Mouse (Mus musculus) stomach, embryonic 15.5 days (tissue): Measurements from ENCODE around the gene Pcsk6. TPM values are rescaled to one million over a fixed set of nuclear protein-coding genes. Genes with fewer than 3 reads are reported as not detected.

Experiments used
- ATAC-seq: fragments of 200-750 bp; cut with Nextera tagmentation; 2 replicates; pipeline ENCODE4 v1.8.0; 2017; ENCODE audit warnings: low read depth, moderate number of reproducible peaks, moderate TSS enrichment; ENCODE audit not compliant: insufficient read depth, low FRiP score
- H3K27ac ChIP-seq: fragments of 300-500 bp; sonication (generic); 2 replicates; pipeline ENCODE4 v1.5.1; 2015; ENCODE audit warnings: mild to moderate bottlenecking, inconsistent platforms
- H3K27me3 ChIP-seq: fragments of 300-500 bp; sonication (generic); replicated peaks from 2 replicates; pipeline ENCODE4 v1.6.1; 2015; ENCODE audit warnings: inconsistent platforms
- H3K36me3 ChIP-seq: fragments of 300-500 bp; sonication (generic); 2 replicates; pipeline ENCODE4 v1.6.1; 2015; ENCODE audit warnings: inconsistent platforms
- H3K4me1 ChIP-seq: fragments of 300-500 bp; sonication (generic); 2 replicates; pipeline ENCODE4 v1.6.1; 2015; ENCODE audit warnings: inconsistent platforms
- H3K4me2 ChIP-seq: fragments of 300-500 bp; sonication (generic); 2 replicates; pipeline ENCODE4 v1.6.1; 2015; ENCODE audit warnings: mild to moderate bottlenecking, inconsistent platforms
- H3K4me3 ChIP-seq: fragments of 300-500 bp; sonication (generic); replicated peaks from 2 replicates; pipeline ENCODE4 v1.5.1; 2015; ENCODE audit warnings: inconsistent platforms
- H3K9ac ChIP-seq: fragments of 300-500 bp; sonication (generic); 2 replicates; pipeline ENCODE4 v1.6.1; 2015; ENCODE audit warnings: inconsistent platforms
- H3K9me3 ChIP-seq: fragments of 300-500 bp; sonication (generic); 2 replicates; pipeline ENCODE4 v1.6.1; 2016; ENCODE audit warnings: inconsistent platforms
- WGBS: fragments of 180-500 bp; shearing (Covaris S2); methylation state at CpG from one replicate; pipeline ENCODE4 v1.1.7; 2015; 5-methylcytosine and 5-hydroxymethylcytosine counted together
- polyA plus RNA-seq: library from polyadenylated mRNA; unstranded; fragments of >200 nt; fragmentation: Nextera tagmentation; extraction: Ambion mirVana; gene quantifications from 2 replicates; pipeline ENCODE4 v1.2.1, GENCODE M21; 2015

Pcsk6 gene
- polyA plus RNA-seq, 1 experiment from 2014 or later = 4.8 TPM

DNA sequence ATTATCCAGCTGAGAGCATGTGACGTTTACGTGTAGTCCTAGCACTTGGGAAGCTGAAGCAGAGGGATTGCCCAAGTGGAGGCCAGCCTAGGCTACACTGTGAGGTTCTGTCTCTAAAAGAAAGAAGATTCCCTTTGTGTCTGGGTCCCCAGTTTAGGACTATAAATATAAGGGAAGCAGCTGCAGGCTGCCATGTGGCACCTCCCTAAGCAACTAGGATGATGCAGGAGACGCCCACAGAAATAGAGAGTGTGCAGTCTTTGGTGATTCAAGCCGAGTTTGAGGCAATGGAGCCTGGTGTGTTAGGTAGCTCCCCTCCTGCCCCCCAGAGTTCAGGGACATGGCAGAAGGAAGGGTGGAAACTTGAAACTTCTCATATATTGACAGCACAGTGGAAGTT lies 226.1 kb downstream of the Pcsk6 start:
- no peak for ATAC-seq
- H3K27ac ChIP-seq = no peak overlapping the region
- no peak overlapping the region for H3K4me2 ChIP-seq
- H3K9ac ChIP-seq = no peak overlapping the region
- 83% methylated on average over 4 of the region's 4 CpGs for WGBS
- no peaks in the 10 kb centered on the region for H3K9me3 ChIP-seq
- no peaks in the 10 kb centered on the region for H3K4me1 ChIP-seq
- peaks cover 62% of the 10 kb centered on the region for H3K36me3 ChIP-seq
- no peaks in the 10 kb centered on the region for H3K27me3 ChIP-seq
- no peak overlapping the region for H3K4me3 ChIP-seq

- Histone ChIP-seq H3K4me3 (no peak overlapping the region), H3K9ac (no peak overlapping the region), H3K36me3 (peaks cover 60% of the 10 kb centered on the region), H3K4me2 (no peak overlapping the region), H3K27me3 (no peaks in the 10 kb centered on the region), H3K27ac (no peak overlapping the region), H3K4me1 (no peaks in the 10 kb centered on the region), H3K9me3 (no peaks in the 10 kb centered on the region)
- ATAC-seq = no peak
- 91% methylated on average over 2 of the region's 2 CpGs for WGBS
Observed at GRCm38 (mm10) chr7:66088077-66088476, 226.5 kb downstream of the Pcsk6 start.

GRCm38 (mm10) chr7:66090676-66091190 lies 229.2 kb downstream of the Pcsk6 start:
- no peak overlapping the region for H3K9ac ChIP-seq
- H3K9me3 ChIP-seq = no peaks in the 10 kb centered on the region
- H3K36me3 ChIP-seq = peaks cover 49% of the 10 kb centered on the region
- WGBS = 84% methylated on average over 11 of the region's 11 CpGs
- H3K4me2 ChIP-seq = no peak overlapping the region
- ATAC-seq = no peak
- H3K27me3 ChIP-seq = no peaks in the 10 kb centered on the region
- H3K4me1 ChIP-seq = no peaks in the 10 kb centered on the region
- H3K4me3 ChIP-seq = no peak overlapping the region
- no peak overlapping the region for H3K27ac ChIP-seq

GRCm38 (mm10) chr7:66091553-66091952 lies 230.0 kb downstream of the Pcsk6 start:
- H3K27ac ChIP-seq = no peak overlapping the region
- no peaks in the 10 kb centered on the region for H3K9me3 ChIP-seq
- H3K4me3 ChIP-seq = no peak overlapping the region
- peaks cover 44% of the 10 kb centered on the region for H3K36me3 ChIP-seq
- no peaks in the 10 kb centered on the region for H3K4me1 ChIP-seq
- H3K27me3 ChIP-seq = no peaks in the 10 kb centered on the region
- ATAC-seq = no peak
- no peak overlapping the region for H3K9ac ChIP-seq
- H3K4me2 ChIP-seq = no peak overlapping the region
- WGBS = 79% methylated on average over 7 of the region's 7 CpGs

GRCm38 (mm10) chr7:66092656-66093055 lies 231.1 kb downstream of the Pcsk6 start:
- Histone ChIP-seq H3K4me1 (no peaks in the 10 kb centered on the region), H3K9ac (no peak overlapping the region), H3K4me3 (no peak overlapping the region), H3K36me3 (peaks cover 34% of the 10 kb centered on the region), H3K27ac (no peak overlapping the region), H3K4me2 (no peak overlapping the region), H3K9me3 (no peaks in the 10 kb centered on the region), H3K27me3 (no peaks in the 10 kb centered on the region)
- no peak for ATAC-seq
- WGBS = 83% methylated on average over 8 of the region's 8 CpGs

- no peak overlapping the region for H3K4me3 ChIP-seq
- no peaks in the 10 kb centered on the region for H3K9me3 ChIP-seq
- H3K36me3 ChIP-seq = peaks cover 21% of the 10 kb centered on the region
- no peak overlapping the region for H3K9ac ChIP-seq
- H3K27me3 ChIP-seq = no peaks in the 10 kb centered on the region
- no peak for ATAC-seq
- H3K27ac ChIP-seq = no peak overlapping the region
- WGBS = 77% methylated on average over 5 of the region's 5 CpGs
- no peak overlapping the region for H3K4me2 ChIP-seq
- H3K4me1 ChIP-seq = no peaks in the 10 kb centered on the region
Observed at GRCm38 (mm10) chr7:66094141-66094540, 232.6 kb downstream of the Pcsk6 start.

DNA sequence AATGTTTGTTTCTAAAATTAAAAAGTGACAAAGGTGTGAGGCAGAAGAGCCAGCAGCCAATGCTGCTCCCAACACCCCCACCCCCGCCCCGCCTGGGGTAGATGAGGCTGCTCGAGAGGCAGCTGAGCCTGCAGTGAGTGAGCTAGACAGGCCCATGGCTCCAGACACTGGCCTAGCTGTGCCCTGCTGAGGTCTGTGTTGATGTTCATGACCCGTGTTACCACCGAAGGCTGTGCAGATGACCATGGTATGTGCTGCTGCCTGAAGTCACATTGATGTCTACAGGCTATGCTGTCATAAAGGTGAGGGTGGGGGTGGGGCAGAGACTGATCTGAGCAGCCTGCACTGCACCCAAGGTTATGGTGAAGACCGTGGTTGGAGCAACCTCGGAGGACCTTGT lies 237.3 kb downstream of the Pcsk6 start:
- no peak overlapping the region for H3K4me3 ChIP-seq
- WGBS = 85% methylated on average over 7 of the region's 7 CpGs
- no peaks in the 10 kb centered on the region for H3K36me3 ChIP-seq
- no peak; the same call in 1 of the 2 replicates for ATAC-seq
- no peak overlapping the region for H3K9ac ChIP-seq
- no peak overlapping the region for H3K4me2 ChIP-seq
- H3K9me3 ChIP-seq = no peaks in the 10 kb centered on the region
- H3K27ac ChIP-seq = no peak overlapping the region
- H3K4me1 ChIP-seq = no peaks in the 10 kb centered on the region
- H3K27me3 ChIP-seq = no peaks in the 10 kb centered on the region

Other genes with a start within 250 kb of the Pcsk6 start
- 9.4 and 10.0 TPM in 2 replicates for gene Tarsl2, start 216.8 kb upstream of the Pcsk6 start, polyA plus RNA-seq
- 89.4 and 93.1 TPM in 2 replicates for gene Tm2d3, start 170.6 kb upstream of the Pcsk6 start, polyA plus RNA-seq
- not detected in 2 replicates for gene Gm45213, start 181.9 kb downstream of the Pcsk6 start, polyA plus RNA-seq
- 150 and 164 TPM in 2 replicates for gene Snrpa1, start 197.3 kb downstream of the Pcsk6 start, polyA plus RNA-seq
- 121 and 130 TPM in 2 replicates for gene Selenos, start 217.9 kb downstream of the Pcsk6 start, polyA plus RNA-seq
- 12.5 and 14.0 TPM in 2 replicates for gene Chsy1, start 247.8 kb downstream of the Pcsk6 start, polyA plus RNA-seq